Mouse (Mus musculus): ENCODE measurements around the gene Kcnj15. TPM values are rescaled to one million over a fixed set of nuclear protein-coding genes. Genes with fewer than 3 reads are reported as not detected.

The Kcnj15 gene
- polyA plus RNA-seq, 1 experiment from 2014 or later, result 0.16 TPM

- H3K4me3 ChIP-seq (ENCODE audit: low read depth, low read length), result no peak overlapping the region
- WGBS, result 91% methylated on average over 4 of the region's 4 CpGs
- H3K36me3 ChIP-seq (ENCODE audit: control insufficient read depth, insufficient read depth, low read length), result no peaks in the 10 kb centered on the region
- no peaks in the 10 kb centered on the region for H3K9me3 ChIP-seq (ENCODE audit: control insufficient read depth, low read length)
- no peaks in the 10 kb centered on the region for H3K27me3 ChIP-seq (ENCODE audit: control insufficient read depth, insufficient read depth, low read length)
- DNase-seq (ENCODE audit: low spot score, missing footprints), result no peak
- H3K4me2 ChIP-seq, result no peak overlapping the region
- no peak overlapping the region for H3K27ac ChIP-seq (ENCODE audit: low read depth, low read length)
- no peak overlapping the region for H3K9ac ChIP-seq (ENCODE audit: low read length)
- no peaks in the 10 kb centered on the region for H3K4me1 ChIP-seq (ENCODE audit: control insufficient read depth, insufficient read depth, low read length)
- ATAC-seq (ENCODE audit: low FRiP score), result no peak
These were observed 15.2 kb upstream of the Kcnj15 start for GRCm38 (mm10) chr16:95242114-95242513.

- no peak overlapping the region for H3K9ac ChIP-seq (ENCODE audit: low read length)
- no peaks in the 10 kb centered on the region for H3K27me3 ChIP-seq (ENCODE audit: control insufficient read depth, insufficient read depth, low read length)
- H3K9me3 ChIP-seq (ENCODE audit: control insufficient read depth, low read length), result no peaks in the 10 kb centered on the region
- no peak overlapping the region for H3K27ac ChIP-seq (ENCODE audit: low read depth, low read length)
- H3K36me3 ChIP-seq (ENCODE audit: control insufficient read depth, insufficient read depth, low read length), result no peaks in the 10 kb centered on the region
- WGBS, result 83% methylated on average over 1 of the region's 1 CpGs
- DNase-seq (ENCODE audit: low spot score, missing footprints) (no peak), ATAC-seq (ENCODE audit: low FRiP score) (no peak)
- H3K4me3 ChIP-seq (ENCODE audit: low read depth, low read length), result no peak overlapping the region
- no peaks in the 10 kb centered on the region for H3K4me1 ChIP-seq (ENCODE audit: control insufficient read depth, insufficient read depth, low read length)
- H3K4me2 ChIP-seq, result no peak overlapping the region
These were observed 14.0 kb upstream of the Kcnj15 start for GRCm38 (mm10) chr16:95243401-95243800.

- ATAC-seq (ENCODE audit: low FRiP score), result no peak
- no peak for DNase-seq (ENCODE audit: low spot score, missing footprints)
- Histone ChIP-seq H3K27me3 (ENCODE audit: control insufficient read depth, insufficient read depth, low read length) (no peaks in the 10 kb centered on the region), H3K9ac (ENCODE audit: low read length) (no peak overlapping the region), H3K4me2 (no peak overlapping the region), H3K4me1 (ENCODE audit: control insufficient read depth, insufficient read depth, low read length) (no peaks in the 10 kb centered on the region), H3K4me3 (ENCODE audit: low read depth, low read length) (no peak overlapping the region), H3K27ac (ENCODE audit: low read depth, low read length) (no peak overlapping the region), H3K36me3 (ENCODE audit: control insufficient read depth, insufficient read depth, low read length) (no peaks in the 10 kb centered on the region), H3K9me3 (ENCODE audit: control insufficient read depth, low read length) (no peaks in the 10 kb centered on the region)
- WGBS, result 90% methylated on average over 12 of the region's 12 CpGs
These were observed 12.6 kb upstream of the Kcnj15 start for GRCm38 (mm10) chr16:95244626-95245303.

- H3K4me3 ChIP-seq (ENCODE audit: low read depth, low read length), result no peak overlapping the region
- H3K4me1 ChIP-seq (ENCODE audit: control insufficient read depth, insufficient read depth, low read length), result no peaks in the 10 kb centered on the region
These were observed 11.9 kb upstream of the Kcnj15 start for GRCm38 (mm10) chr16:95245499-95245898.

GRCm38 (mm10) chr16:95248646-95249045 lies 8.7 kb upstream of the Kcnj15 start:
- Histone ChIP-seq H3K9ac (ENCODE audit: low read length) (no peak overlapping the region), H3K36me3 (ENCODE audit: control insufficient read depth, insufficient read depth, low read length) (no peaks in the 10 kb centered on the region), H3K9me3 (ENCODE audit: control insufficient read depth, low read length) (no peaks in the 10 kb centered on the region), H3K4me3 (ENCODE audit: low read depth, low read length) (no peak overlapping the region), H3K27me3 (ENCODE audit: control insufficient read depth, insufficient read depth, low read length) (no peaks in the 10 kb centered on the region), H3K4me2 (no peak overlapping the region), H3K27ac (ENCODE audit: low read depth, low read length) (no peak overlapping the region), H3K4me1 (ENCODE audit: control insufficient read depth, insufficient read depth, low read length) (no peaks in the 10 kb centered on the region)
- WGBS, result 86% methylated on average over 5 of the region's 5 CpGs
- no peak for ATAC-seq (ENCODE audit: low FRiP score)
- no peak for DNase-seq (ENCODE audit: low spot score, missing footprints)

More at GRCm38 (mm10) chr16:95245499-95245898, 11.9 kb upstream of the Kcnj15 start:
- Histone ChIP-seq H3K9me3 (ENCODE audit: control insufficient read depth, low read length) (no peaks in the 10 kb centered on the region), H3K36me3 (ENCODE audit: control insufficient read depth, insufficient read depth, low read length) (no peaks in the 10 kb centered on the region), H3K27ac (ENCODE audit: low read depth, low read length) (no peak overlapping the region), H3K27me3 (ENCODE audit: control insufficient read depth, insufficient read depth, low read length) (no peaks in the 10 kb centered on the region), H3K9ac (ENCODE audit: low read length) (no peak overlapping the region), H3K4me2 (no peak overlapping the region)
- no peak for ATAC-seq (ENCODE audit: low FRiP score)
- no peak for DNase-seq (ENCODE audit: low spot score, missing footprints)
- 84% methylated on average over 3 of the region's 3 CpGs for WGBS

GRCm38 (mm10) chr16:95256648-95257047 lies 710 bp upstream of the Kcnj15 start:
- DNase-seq (ENCODE audit: low spot score, missing footprints), result no peak
- H3K9ac ChIP-seq (ENCODE audit: low read length), result no peak overlapping the region
- WGBS, result 80% methylated on average over 2 of the region's 2 CpGs
- H3K9me3 ChIP-seq (ENCODE audit: control insufficient read depth, low read length), result no peaks in the 10 kb centered on the region
- H3K27me3 ChIP-seq (ENCODE audit: control insufficient read depth, insufficient read depth, low read length), result no peaks in the 10 kb centered on the region
- H3K4me2 ChIP-seq, result no peak overlapping the region
- no peaks in the 10 kb centered on the region for H3K4me1 ChIP-seq (ENCODE audit: control insufficient read depth, insufficient read depth, low read length)
- ATAC-seq (ENCODE audit: low FRiP score), result no peak
- H3K27ac ChIP-seq (ENCODE audit: low read depth, low read length), result no peak overlapping the region
- H3K36me3 ChIP-seq (ENCODE audit: control insufficient read depth, insufficient read depth, low read length), result no peaks in the 10 kb centered on the region
- H3K4me3 ChIP-seq (ENCODE audit: low read depth, low read length), result no peak overlapping the region

DNA sequence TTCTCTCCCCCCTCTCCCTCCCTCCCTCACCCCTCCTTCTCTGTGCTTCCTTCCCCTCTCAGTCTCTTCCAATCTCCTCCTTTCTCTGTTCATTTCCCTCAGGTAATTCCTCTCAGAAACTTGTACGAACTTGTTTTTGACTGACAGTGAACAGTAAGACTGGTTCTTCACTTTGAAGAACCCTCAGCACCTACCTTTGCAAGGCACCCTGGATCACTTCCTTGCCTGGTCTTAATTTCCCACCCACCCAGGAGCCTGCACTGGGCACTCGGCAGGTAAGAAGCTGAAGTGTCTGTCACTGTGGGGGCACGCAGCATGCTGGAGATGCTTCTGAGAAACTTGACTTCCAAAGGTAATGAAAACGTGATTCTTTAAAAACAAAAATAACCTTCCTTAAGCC lies 742 bp downstream of the Kcnj15 start:
- no peak overlapping the region for H3K27ac ChIP-seq (ENCODE audit: low read depth, low read length)
- no peak overlapping the region for H3K4me3 ChIP-seq (ENCODE audit: low read depth, low read length)
- no peaks in the 10 kb centered on the region for H3K4me1 ChIP-seq (ENCODE audit: control insufficient read depth, insufficient read depth, low read length)
- H3K36me3 ChIP-seq (ENCODE audit: control insufficient read depth, insufficient read depth, low read length), result no peaks in the 10 kb centered on the region
- H3K27me3 ChIP-seq (ENCODE audit: control insufficient read depth, insufficient read depth, low read length), result no peaks in the 10 kb centered on the region
- H3K9ac ChIP-seq (ENCODE audit: low read length), result no peak overlapping the region
- H3K4me2 ChIP-seq, result no peak overlapping the region
- WGBS, result 53% methylated on average over 4 of the region's 4 CpGs
- DNase-seq (ENCODE audit: low spot score, missing footprints) (no peak), ATAC-seq (ENCODE audit: low FRiP score) (no peak)
- no peaks in the 10 kb centered on the region for H3K9me3 ChIP-seq (ENCODE audit: control insufficient read depth, low read length)

DNA sequence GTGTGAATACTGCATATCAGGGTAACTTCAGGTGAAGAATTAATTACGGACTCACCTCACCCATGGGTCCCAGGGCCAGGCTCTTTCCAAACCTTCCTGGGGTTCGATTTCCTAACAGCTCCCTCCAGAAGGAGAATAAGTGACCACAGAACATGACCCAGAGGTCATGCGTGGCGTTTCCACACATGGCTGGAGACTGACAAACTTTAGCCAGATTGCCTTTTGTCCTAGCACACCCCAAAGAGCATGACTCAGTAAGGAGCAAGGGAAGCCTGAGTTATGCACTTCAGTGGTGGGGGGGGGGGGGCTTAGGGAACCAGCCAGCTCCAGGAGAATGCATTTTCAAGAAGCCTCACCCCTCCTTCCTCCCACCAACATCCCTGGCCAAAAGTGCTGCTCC lies 2.1 kb downstream of the Kcnj15 start:
- DNase-seq (ENCODE audit: low spot score, missing footprints), result no peak
- Histone ChIP-seq H3K9ac (ENCODE audit: low read length) (no peak overlapping the region), H3K4me3 (ENCODE audit: low read depth, low read length) (no peak overlapping the region), H3K27me3 (ENCODE audit: control insufficient read depth, insufficient read depth, low read length) (no peaks in the 10 kb centered on the region), H3K4me2 (no peak overlapping the region), H3K9me3 (ENCODE audit: control insufficient read depth, low read length) (no peaks in the 10 kb centered on the region), H3K4me1 (ENCODE audit: control insufficient read depth, insufficient read depth, low read length) (no peaks in the 10 kb centered on the region), H3K36me3 (ENCODE audit: control insufficient read depth, insufficient read depth, low read length) (no peaks in the 10 kb centered on the region), H3K27ac (ENCODE audit: low read depth, low read length) (no peak overlapping the region)
- WGBS, result 63% methylated on average over 4 of the region's 4 CpGs
- ATAC-seq (ENCODE audit: low FRiP score), result no peak

DNA sequence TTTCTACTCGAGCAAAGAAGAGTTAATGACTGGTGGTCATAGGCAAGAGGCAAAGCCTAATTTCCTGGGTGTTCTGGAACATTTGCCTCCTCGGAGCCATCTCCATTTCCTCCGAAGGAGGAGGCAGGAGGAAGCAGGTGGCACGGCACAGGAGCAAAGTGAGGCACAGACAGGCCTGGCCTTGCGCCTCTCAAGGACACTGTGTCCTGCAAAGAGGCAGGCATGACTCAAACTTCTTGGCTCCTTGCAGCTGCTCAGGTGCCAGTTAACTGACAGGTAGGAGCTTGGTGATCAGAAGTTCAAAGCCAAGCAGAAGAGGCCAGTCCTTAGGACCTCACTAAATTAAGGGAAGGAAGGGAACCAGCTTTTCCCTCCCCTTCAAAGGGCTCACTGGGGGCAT lies 3.3 kb downstream of the Kcnj15 start:
- WGBS, result 74% methylated on average over 5 of the region's 5 CpGs
- no peak for ATAC-seq (ENCODE audit: low FRiP score)

More for the DNA sequence above, 3.3 kb downstream of the Kcnj15 start:
- no peak overlapping the region for H3K27ac ChIP-seq (ENCODE audit: low read depth, low read length)
- H3K9ac ChIP-seq (ENCODE audit: low read length), result no peak overlapping the region
- H3K4me1 ChIP-seq (ENCODE audit: control insufficient read depth, insufficient read depth, low read length), result no peaks in the 10 kb centered on the region
- no peaks in the 10 kb centered on the region for H3K9me3 ChIP-seq (ENCODE audit: control insufficient read depth, low read length)
- H3K27me3 ChIP-seq (ENCODE audit: control insufficient read depth, insufficient read depth, low read length), result no peaks in the 10 kb centered on the region
- no peak for DNase-seq (ENCODE audit: low spot score, missing footprints)
- H3K4me3 ChIP-seq (ENCODE audit: low read depth, low read length), result no peak overlapping the region
- H3K36me3 ChIP-seq (ENCODE audit: control insufficient read depth, insufficient read depth, low read length), result no peaks in the 10 kb centered on the region
- H3K4me2 ChIP-seq, result no peak overlapping the region

All from midbrain, embryonic 11.5 days (tissue).